Mouse (Mus musculus) midbrain, embryonic 13.5 days (tissue): Measurements from ENCODE around the gene S100b. TPM values are rescaled to one million over a fixed set of nuclear protein-coding genes. Genes with fewer than 3 reads are reported as not detected.

Source experiments
- ATAC-seq: fragments of 200-750 bp; cut with Nextera tagmentation; 2 replicates; pipeline ENCODE4 v1.8.0; 2017; ENCODE audit warnings: mild to moderate bottlenecking, moderate TSS enrichment, moderate library complexity
- H3K27ac ChIP-seq: fragments of 300-500 bp; sonication (generic); 2 replicates; pipeline ENCODE4 v1.5.1; 2015; ENCODE audit warnings: inconsistent platforms, mild to moderate bottlenecking, moderate library complexity
- H3K27me3 ChIP-seq: fragments of 300-500 bp; sonication (generic); 2 replicates; pipeline ENCODE4 v1.6.1; 2015; ENCODE audit warnings: mild to moderate bottlenecking, inconsistent platforms
- H3K36me3 ChIP-seq: fragments of 300-500 bp; sonication (generic); 2 replicates; pipeline ENCODE4 v1.6.1; 2015; ENCODE audit warnings: mild to moderate bottlenecking, inconsistent platforms
- H3K4me1 ChIP-seq: fragments of 300-500 bp; sonication (generic); replicated peaks from 2 replicates; pipeline ENCODE4 v1.6.1; 2015; ENCODE audit warnings: inconsistent platforms
- H3K4me2 ChIP-seq: fragments of 300-500 bp; sonication (generic); replicated peaks from 2 replicates; pipeline ENCODE4 v1.6.1; 2015; ENCODE audit warnings: moderate library complexity, mild to moderate bottlenecking, inconsistent platforms
- H3K4me3 ChIP-seq: fragments of 300-500 bp; sonication (generic); replicated peaks from 2 replicates; pipeline ENCODE4 v1.5.1; 2015; ENCODE audit warnings: mild to moderate bottlenecking, inconsistent platforms
- H3K9ac ChIP-seq: fragments of 300-500 bp; sonication (generic); replicated peaks from 2 replicates; pipeline ENCODE4 v1.6.1; 2015; ENCODE audit warnings: mild to moderate bottlenecking, inconsistent platforms
- H3K9me3 ChIP-seq: fragments of 300-500 bp; sonication (generic); 2 replicates; pipeline ENCODE4 v1.6.1; 2016; ENCODE audit warnings: mild to moderate bottlenecking, inconsistent platforms
- WGBS: fragments of 180-500 bp; shearing (Covaris S2); methylation state at CpG from one replicate; pipeline ENCODE4 v1.1.7; 2015; 5-methylcytosine and 5-hydroxymethylcytosine counted together
- polyA plus RNA-seq: library from polyadenylated mRNA; unstranded; fragments of >200 nt; fragmentation: Nextera tagmentation; extraction: Ambion mirVana; gene quantifications from 2 replicates; pipeline ENCODE4 v1.2.1, GENCODE M21; 2015

Gene S100b
- polyA plus RNA-seq, 1 experiment from 2014 or later, result 0.31 TPM

DNA sequence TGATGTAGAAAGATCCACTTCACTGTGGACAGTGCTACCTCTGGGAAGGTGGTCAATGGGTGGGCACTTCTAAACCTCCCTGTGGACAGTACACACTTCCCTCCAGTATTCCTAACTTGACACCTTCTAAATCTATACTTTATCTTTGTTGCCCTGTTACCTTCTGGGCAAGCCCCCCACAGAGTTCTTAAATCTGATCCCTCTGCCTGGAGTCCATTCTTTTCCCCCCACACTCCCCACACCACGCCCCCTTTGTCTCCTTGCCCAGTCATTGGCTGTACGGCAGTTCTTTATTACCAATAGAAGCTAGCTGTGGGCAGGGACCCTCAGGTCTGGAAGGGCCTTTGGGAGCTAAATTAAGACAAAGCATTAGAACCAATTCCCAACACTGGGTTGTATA is 8.5 kb upstream of the S100b start:
- H3K27ac ChIP-seq, result no peak overlapping the region
- ATAC-seq, result no peak
- no peaks in the 10 kb centered on the region for H3K36me3 ChIP-seq
- 73% methylated on average over 2 of the region's 2 CpGs for WGBS
- no peaks in the 10 kb centered on the region for H3K9me3 ChIP-seq
- no peak overlapping the region for H3K9ac ChIP-seq
- H3K4me3 ChIP-seq, result no peak overlapping the region
- no peaks in the 10 kb centered on the region for H3K27me3 ChIP-seq
- H3K4me2 ChIP-seq, result no peak overlapping the region
- 0 out of 2 replicates have a peak, but pooled peaks cover 2% of the 10 kb centered on the region for H3K4me1 ChIP-seq

DNA sequence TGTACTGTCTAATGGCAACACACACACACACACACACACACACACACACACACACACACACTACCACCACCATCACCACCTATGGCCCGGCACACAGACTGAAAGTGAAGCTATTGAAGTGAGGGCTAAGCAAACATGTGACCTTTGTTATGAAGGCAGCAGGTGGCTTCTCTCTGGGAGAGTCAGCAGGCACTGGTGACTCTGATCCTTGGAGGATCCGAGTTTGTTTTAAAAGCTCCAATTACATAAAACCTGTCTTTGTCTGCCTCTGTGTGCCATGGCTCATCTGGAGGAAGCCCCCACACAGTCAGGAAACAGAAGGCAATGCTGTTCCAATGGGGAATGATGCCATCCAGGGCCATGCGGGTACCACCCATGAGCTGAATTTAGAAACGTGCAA is 7.1 kb upstream of the S100b start:
- no peak for ATAC-seq
- H3K9ac ChIP-seq, result no peak overlapping the region
- H3K4me3 ChIP-seq, result no peak overlapping the region
- no peaks in the 10 kb centered on the region for H3K36me3 ChIP-seq
- 0 out of 2 replicates have a peak, but pooled peaks cover 2% of the 10 kb centered on the region for H3K4me1 ChIP-seq
- H3K27ac ChIP-seq, result no peak overlapping the region
- H3K9me3 ChIP-seq, result no peaks in the 10 kb centered on the region
- no peaks in the 10 kb centered on the region for H3K27me3 ChIP-seq
- H3K4me2 ChIP-seq, result no peak overlapping the region
- whole genome bisulfite sequencing, result 59% methylated on average over 4 of the region's 4 CpGs

DNA sequence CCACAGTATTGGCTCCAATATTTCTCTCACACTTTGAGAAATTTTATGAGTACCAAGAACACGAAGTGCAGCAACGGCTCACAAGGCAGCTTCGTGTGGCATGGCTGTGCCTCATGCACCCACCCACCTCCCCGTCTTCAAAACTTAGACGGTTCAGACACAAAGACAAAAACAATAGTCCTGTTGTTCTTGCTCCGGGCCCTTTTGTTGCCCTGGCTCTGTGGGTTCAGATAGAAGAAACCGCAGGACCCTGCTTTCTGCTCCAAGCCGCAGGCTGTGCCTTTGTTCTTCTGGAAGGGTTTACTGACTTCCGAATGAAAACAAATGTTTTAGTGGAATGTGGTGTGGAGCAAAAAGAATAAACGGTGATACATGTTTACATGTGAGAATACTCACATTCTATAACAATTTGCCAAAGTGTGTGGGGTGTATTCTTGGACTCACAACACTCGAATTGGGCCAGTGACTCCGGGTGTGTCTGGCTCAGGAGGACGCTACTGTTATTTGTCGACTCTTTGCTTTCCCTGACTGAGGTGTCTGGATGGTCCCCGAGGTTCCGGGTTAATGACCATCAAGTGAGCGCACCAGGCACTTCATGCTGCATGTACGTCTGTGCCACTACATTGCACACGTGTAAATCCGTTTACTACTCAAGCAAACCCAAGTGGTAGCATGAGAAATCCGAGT is 5.5 kb upstream of the S100b start:
- Histone ChIP-seq H3K9me3 (no peaks in the 10 kb centered on the region), H3K9ac (no peak overlapping the region), H3K4me1 (0 out of 2 replicates have a peak, but pooled peaks cover 2% of the 10 kb centered on the region), H3K4me3 (no peak overlapping the region), H3K36me3 (no peaks in the 10 kb centered on the region), H3K27ac (no peak overlapping the region), H3K27me3 (no peaks in the 10 kb centered on the region), H3K4me2 (no peak overlapping the region)
- ATAC-seq, result no peak
- 35% methylated on average over 21 of the region's 21 CpGs for WGBS

DNA sequence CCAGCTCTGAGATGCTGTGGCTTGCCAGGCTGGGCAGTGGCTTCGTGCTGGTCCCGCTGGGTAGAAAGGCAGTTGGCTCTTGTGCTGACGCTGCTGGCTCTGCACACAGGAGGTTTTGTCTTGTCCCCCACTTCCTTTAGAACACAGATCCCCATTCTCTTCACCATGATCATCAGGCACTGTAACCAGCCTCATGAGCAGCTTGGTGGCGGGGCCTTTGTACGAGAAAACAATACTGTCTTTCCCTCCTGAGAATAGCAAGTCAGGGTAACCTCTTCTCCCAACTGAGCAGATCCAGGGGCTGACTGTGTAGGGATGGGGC is 5.0 kb upstream of the S100b start:
- no peak overlapping the region for H3K4me2 ChIP-seq
- H3K36me3 ChIP-seq, result no peaks in the 10 kb centered on the region
- 0 out of 2 replicates have a peak, but pooled peaks cover 2% of the 10 kb centered on the region for H3K4me1 ChIP-seq
- no peak overlapping the region for H3K27ac ChIP-seq
- H3K9me3 ChIP-seq, result no peaks in the 10 kb centered on the region
- WGBS, result 64% methylated on average over 5 of the region's 5 CpGs
- no peak overlapping the region for H3K4me3 ChIP-seq
- no peaks in the 10 kb centered on the region for H3K27me3 ChIP-seq
- no peak for ATAC-seq
- H3K9ac ChIP-seq, result no peak overlapping the region

DNA sequence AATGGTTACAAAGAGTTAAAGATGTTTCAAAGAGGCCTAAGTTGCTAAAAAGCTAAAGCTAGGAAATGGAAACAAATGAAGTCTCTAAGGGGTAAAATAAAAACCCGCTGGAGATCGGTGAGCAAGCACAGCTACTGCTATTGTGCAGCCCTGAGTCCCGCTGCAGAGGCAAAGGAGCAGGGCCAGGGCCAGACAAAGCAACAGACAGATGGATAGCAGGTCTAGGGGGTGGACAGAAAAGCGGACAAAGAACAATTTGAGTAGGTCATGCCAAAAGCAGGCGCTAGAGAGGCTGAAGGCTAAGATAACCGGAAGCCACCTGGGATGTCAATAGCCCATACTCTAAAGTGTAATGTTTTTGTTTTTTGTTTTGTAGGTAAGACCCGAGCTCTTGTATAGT is 2.8 kb upstream of the S100b start:
- 71% methylated on average over 7 of the region's 7 CpGs for WGBS
- H3K27ac ChIP-seq, result no peak overlapping the region
- no peak for ATAC-seq
- 0 out of 2 replicates have a peak, but pooled peaks cover 2% of the 10 kb centered on the region for H3K4me1 ChIP-seq
- no peaks in the 10 kb centered on the region for H3K27me3 ChIP-seq
- H3K36me3 ChIP-seq, result no peaks in the 10 kb centered on the region
- no peaks in the 10 kb centered on the region for H3K9me3 ChIP-seq
- H3K4me3 ChIP-seq, result no peak overlapping the region
- H3K4me2 ChIP-seq, result no peak overlapping the region
- H3K9ac ChIP-seq, result no peak overlapping the region

DNA sequence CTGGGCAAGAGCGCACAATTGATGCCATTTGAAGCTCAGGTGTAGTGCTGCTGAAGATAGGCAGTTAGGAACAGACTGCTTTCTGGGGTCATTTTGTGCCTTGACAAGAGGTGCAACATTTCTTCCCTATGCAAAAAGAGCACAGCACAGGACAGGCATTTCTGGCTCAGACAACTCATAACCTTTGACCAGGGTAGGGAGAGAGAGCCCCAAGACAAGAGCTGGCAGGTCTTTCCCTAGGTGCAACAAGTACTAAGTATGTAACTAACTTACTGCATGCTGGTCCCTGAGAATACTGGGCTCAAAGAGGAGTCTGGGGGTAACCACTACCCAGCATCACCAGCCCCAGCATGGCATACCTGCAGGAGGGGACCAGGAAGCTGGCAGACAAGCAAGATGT is 574 bp upstream of the S100b start:
- Histone ChIP-seq H3K27me3 (no peaks in the 10 kb centered on the region), H3K4me1 (0 out of 2 replicates have a peak, but pooled peaks cover 2% of the 10 kb centered on the region), H3K36me3 (no peaks in the 10 kb centered on the region), H3K9ac (no peak overlapping the region), H3K27ac (no peak overlapping the region), H3K4me2 (no peak overlapping the region), H3K9me3 (no peaks in the 10 kb centered on the region), H3K4me3 (no peak overlapping the region)
- no peak for ATAC-seq
- WGBS, result 100% methylated on average over 1 of the region's 1 CpGs

DNA sequence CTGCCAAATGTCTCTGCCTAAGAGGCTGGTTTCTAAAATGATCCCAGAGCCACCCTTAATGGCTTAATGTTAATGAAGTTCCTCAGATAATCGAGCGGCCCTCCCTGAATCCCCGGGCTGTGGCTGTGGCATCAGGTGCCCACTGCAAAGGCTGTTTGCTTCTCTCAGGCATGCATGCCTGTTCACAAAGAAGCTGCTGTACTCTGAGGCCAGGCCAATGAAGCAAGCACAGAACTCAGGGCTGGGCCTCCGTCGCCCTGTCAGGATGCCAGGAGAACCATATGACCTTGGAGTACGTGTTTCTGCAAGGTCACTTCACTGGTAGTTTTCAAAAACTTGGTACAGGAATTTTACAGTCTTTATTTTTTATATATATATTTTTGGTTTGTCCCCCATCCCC is 2.0 kb downstream of the S100b start:
- no peaks in the 10 kb centered on the region for H3K9me3 ChIP-seq
- WGBS, result 81% methylated on average over 6 of the region's 6 CpGs
- H3K27me3 ChIP-seq, result no peaks in the 10 kb centered on the region
- no peak overlapping the region for H3K4me3 ChIP-seq
- H3K27ac ChIP-seq, result no peak overlapping the region
- H3K36me3 ChIP-seq, result no peaks in the 10 kb centered on the region
- no peak overlapping the region for H3K4me2 ChIP-seq
- no peak overlapping the region for H3K9ac ChIP-seq
- no peak for ATAC-seq
- peaks cover 4% of the 10 kb centered on the region; the same call in 1 of the 2 replicates for H3K4me1 ChIP-seq

DNA sequence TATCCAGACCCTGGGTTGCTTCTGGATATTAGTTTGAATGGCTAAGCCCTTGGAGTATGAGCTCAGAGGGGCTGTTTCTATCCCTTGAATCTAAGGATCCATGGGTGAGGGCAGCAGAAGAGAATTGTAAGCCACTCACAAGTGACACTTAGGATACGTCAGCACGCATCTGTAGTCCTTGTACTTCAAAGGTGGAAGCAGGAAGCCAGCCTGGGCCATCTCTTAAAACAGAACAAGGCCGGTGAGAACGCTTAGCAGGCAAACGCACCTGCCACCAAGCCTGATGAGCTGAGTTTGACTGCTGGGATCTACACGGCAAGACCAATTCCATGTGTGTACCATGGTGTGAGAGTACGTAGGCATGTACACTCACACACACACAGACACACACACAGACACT is 3.6 kb downstream of the S100b start:
- Histone ChIP-seq H3K36me3 (peaks cover 2% of the 10 kb centered on the region), H3K27me3 (no peaks in the 10 kb centered on the region), H3K9me3 (no peaks in the 10 kb centered on the region), H3K27ac (no peak overlapping the region), H3K4me1 (peaks cover 4% of the 10 kb centered on the region; the same call in 1 of the 2 replicates), H3K9ac (no peak overlapping the region), H3K4me3 (no peak overlapping the region), H3K4me2 (no peak overlapping the region)
- ATAC-seq, result no peak
- WGBS, result 94% methylated on average over 7 of the region's 7 CpGs

DNA sequence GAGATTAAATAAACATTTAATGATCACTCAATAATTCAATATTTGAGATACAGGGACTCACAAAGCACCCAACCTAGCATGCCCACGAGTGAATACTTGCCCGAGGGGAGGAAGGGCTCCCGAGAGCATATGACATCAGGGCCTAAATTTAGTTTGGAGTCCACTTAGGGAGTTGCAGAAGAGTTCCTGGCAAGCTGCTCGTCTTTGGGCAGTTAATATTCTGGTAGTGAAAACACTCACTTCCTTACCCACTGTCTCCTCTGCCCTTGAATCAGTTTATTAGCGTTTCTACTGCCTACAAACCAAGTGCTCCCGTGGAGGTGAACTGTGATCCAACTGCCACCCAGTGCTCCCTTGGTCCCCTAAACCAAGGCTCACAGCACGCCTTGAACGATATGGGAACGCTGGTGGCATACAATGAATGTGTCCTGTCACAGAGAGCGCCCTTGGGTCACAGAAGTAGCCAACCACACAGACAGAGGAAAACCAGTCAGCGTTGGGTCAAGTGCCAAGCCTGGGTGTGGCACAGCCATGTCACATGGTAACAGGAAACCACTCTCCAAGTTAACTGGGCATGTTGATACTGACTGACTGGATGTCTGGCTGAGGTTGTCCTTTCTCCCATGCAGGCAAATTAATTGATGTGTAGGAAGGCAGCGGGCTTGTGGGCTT is 4.2 kb downstream of the S100b start:
- no peak overlapping the region for H3K9ac ChIP-seq
- no peak overlapping the region for H3K4me2 ChIP-seq
- ATAC-seq, result no peak
- no peak overlapping the region for H3K4me3 ChIP-seq
- H3K9me3 ChIP-seq, result no peaks in the 10 kb centered on the region
- no peak overlapping the region for H3K27ac ChIP-seq
- no peaks in the 10 kb centered on the region for H3K27me3 ChIP-seq
- WGBS, result 88% methylated on average over 12 of the region's 12 CpGs
- H3K4me1 ChIP-seq, result peaks cover 4% of the 10 kb centered on the region; the same call in 1 of the 2 replicates
- peaks cover 5% of the 10 kb centered on the region for H3K36me3 ChIP-seq

DNA sequence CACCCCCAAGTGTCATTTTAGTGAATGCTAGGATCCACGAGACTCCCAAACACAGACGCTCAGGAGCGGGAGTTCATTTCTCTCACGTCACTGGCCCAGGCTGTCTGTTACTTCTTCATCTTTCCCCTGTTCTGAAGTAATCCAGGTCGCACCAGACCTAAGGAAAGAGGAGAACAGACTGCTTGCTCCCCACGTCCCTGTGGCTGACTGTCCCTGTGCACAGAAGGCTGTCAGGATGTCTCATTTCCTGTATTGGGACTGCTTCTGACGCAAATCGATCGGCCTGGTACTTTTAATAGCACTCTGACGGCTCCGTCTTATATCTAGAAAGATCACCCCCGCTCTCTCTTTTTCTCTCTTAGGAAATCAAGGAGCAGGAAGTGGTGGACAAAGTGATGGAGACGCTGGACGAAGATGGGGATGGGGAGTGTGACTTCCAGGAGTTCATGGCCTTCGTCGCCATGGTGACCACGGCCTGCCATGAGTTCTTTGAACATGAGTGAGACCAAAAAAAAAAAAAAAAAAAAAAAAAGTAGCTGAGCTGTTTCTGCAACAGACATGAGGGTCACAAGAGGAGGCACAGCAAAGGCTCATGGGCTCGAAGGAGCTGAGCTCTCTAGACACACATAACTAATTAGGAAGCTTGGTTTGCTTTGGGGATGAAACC is 6.0 kb downstream of the S100b start:
- H3K27ac ChIP-seq, result no peak overlapping the region

DNA sequence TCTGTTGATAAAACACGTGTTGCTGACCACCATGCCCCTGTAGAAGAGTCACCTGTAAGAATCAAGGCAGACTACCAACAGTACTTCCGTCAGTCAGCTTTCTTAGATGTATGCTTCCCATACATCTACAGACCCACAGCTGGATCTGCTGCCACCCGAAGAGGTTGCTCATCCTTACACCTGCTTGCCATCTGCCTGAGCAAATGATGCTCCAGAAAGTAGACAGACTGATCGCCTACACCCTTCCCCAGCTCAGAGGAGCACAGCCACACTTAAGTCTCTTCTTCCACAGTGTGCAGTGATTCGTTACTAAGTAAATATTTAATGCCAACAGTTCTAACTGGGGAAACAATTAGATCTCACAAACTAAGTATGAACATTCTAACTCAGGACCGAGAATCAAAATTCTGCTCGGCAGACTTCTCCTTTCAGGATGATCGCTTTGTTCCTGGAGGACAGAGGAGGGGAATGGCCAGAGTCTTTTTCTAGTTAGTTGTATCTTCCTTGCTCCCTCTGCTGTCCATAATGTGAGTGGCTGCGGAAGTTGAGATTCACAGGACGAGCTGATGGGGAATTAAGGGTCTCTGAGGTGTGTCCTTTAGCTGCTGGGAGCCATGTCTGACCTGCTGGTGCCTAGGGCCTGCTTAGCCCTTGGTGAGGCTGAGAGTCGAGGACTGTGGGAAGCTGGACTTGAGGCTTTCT is 6.9 kb downstream of the S100b start:
- H3K27me3 ChIP-seq, result no peaks in the 10 kb centered on the region
- peaks cover 4% of the 10 kb centered on the region; the same call in 1 of the 2 replicates for H3K4me1 ChIP-seq
- no peak; the same call in 1 of the 2 replicates for ATAC-seq
- no peak overlapping the region for H3K4me2 ChIP-seq
- H3K4me3 ChIP-seq, result no peak overlapping the region
- H3K27ac ChIP-seq, result no peak overlapping the region
- 59% methylated on average over 11 of the region's 11 CpGs for WGBS
- H3K36me3 ChIP-seq, result peaks cover 23% of the 10 kb centered on the region
- no peak overlapping the region for H3K9ac ChIP-seq
- no peaks in the 10 kb centered on the region for H3K9me3 ChIP-seq

More for the DNA sequence above, 6.0 kb downstream of the S100b start:
- no peak overlapping the region for H3K4me3 ChIP-seq
- H3K4me1 ChIP-seq, result peaks cover 4% of the 10 kb centered on the region; the same call in 1 of the 2 replicates
- H3K9ac ChIP-seq, result no peak overlapping the region
- 76% methylated on average over 18 of the region's 18 CpGs for WGBS
- H3K36me3 ChIP-seq, result peaks cover 15% of the 10 kb centered on the region
- ATAC-seq, result no peak
- no peaks in the 10 kb centered on the region for H3K9me3 ChIP-seq
- no peaks in the 10 kb centered on the region for H3K27me3 ChIP-seq
- H3K4me2 ChIP-seq, result no peak overlapping the region

DNA sequence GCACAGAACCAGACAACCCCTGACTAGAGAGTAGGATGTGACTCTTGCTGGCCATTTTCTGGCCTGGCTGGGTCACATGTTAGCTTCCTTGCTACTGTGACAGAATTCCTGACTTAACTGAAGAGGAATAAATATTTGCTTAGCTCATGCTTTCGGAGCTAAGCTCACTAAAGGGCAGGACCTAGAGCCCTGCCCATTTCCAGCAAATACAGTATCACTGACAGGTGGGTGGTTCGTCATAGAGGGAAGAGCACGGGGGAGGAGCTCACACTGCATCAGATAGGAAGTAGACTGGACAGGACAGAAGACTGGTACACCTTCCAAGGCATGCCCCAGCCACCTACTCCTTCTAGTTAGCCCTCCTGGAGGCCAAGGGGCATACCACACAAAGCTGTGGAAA is 7.8 kb downstream of the S100b start:
- 85% methylated on average over 3 of the region's 3 CpGs for WGBS
- H3K4me2 ChIP-seq, result no peak overlapping the region
- no peaks in the 10 kb centered on the region for H3K9me3 ChIP-seq
- peaks cover 4% of the 10 kb centered on the region; the same call in 1 of the 2 replicates for H3K4me1 ChIP-seq
- H3K27ac ChIP-seq, result no peak overlapping the region
- no peak overlapping the region for H3K9ac ChIP-seq
- ATAC-seq, result 0 out of 2 replicates have a peak, but pooled peaks have one; percentile 32
- H3K4me3 ChIP-seq, result no peak overlapping the region
- H3K36me3 ChIP-seq, result peaks cover 31% of the 10 kb centered on the region
- H3K27me3 ChIP-seq, result no peaks in the 10 kb centered on the region
